In genomic region chr1:91490322-91490721, GRCm38 (mm10) we compare ENCODE assay signal across 19 mouse cellular contexts. TPM values are rescaled to one million over a fixed set of nuclear protein-coding genes. Genes with fewer than 3 reads are reported as not detected.
DNase-seq lines count a peak whose midpoint lies in the region; ATAC-seq and TF ChIP-seq lines count a peak whose summit lies in the region.
"Had no signal": no experiment of that assay in that cellular context is flagged by ENCODE, and none has a peak within 500 bp of the region (broad histone marks: within the 10 kb centered on the region; RNA-seq: fewer than 3 reads in every experiment).

No protein-coding gene starts in this region.

- H3K27ac ChIP-seq in kidney, embryonic 16.5 days (ENCODE audit: low read length): no peak overlapping the region
- peak overlapping the region; percentile 83 for H3K27ac ChIP-seq in embryonic fibroblast, embryonic 13.5 days (ENCODE audit: insufficient read depth, low read length)
- peak overlapping the region; percentile 42; the same call in 1 of the 2 replicates for H3K27ac ChIP-seq in liver, embryonic 16.5 days (ENCODE audit: low read length)
- no peak overlapping the region for H3K27ac ChIP-seq in midbrain, embryonic 16.5 days (ENCODE audit: low read length)
- H3K27ac ChIP-seq: hindbrain, embryonic 13.5 days; lung, embryonic 15.5 days; midbrain, embryonic 10.5 days had no signal

- H3K4me3 ChIP-seq in kidney, embryonic 16.5 days (ENCODE audit: low read length): no peak overlapping the region
- H3K4me3 ChIP-seq in embryonic fibroblast, embryonic 13.5 days (ENCODE audit: insufficient read depth, low read length): no peak overlapping the region
- no peak overlapping the region for H3K4me3 ChIP-seq in liver, embryonic 16.5 days (ENCODE audit: low read depth, low read length)
- H3K4me3 ChIP-seq in midbrain, embryonic 16.5 days (ENCODE audit: low read depth, low read length): no peak overlapping the region
- H3K4me3 ChIP-seq: hindbrain, embryonic 13.5 days; lung, embryonic 15.5 days; midbrain, embryonic 10.5 days had no signal

- no peak for ATAC-seq in kidney, embryonic 16.5 days (ENCODE audit: low FRiP score, low TSS enrichment)
- ATAC-seq in liver, embryonic 16.5 days (ENCODE audit: low read depth): no peak
- no peak for ATAC-seq in midbrain, embryonic 16.5 days
- no peak for ATAC-seq in granulocyte monocyte progenitor cell, adult 5-6 weeks (replicated peaks; ENCODE audit: poor library complexity, severe bottlenecking)
- ATAC-seq: forebrain, embryonic 16.5 days; intestine, postnatal 0 days had no signal

- no peak for TF ChIP-seq CTCF in embryonic fibroblast, embryonic 13.5 days (IDR thresholded peaks at IDR 0.05; ENCODE audit: borderline replicate concordance, insufficient read depth, low read length)

- WGBS in kidney, embryonic 16.5 days: 65% methylated on average over 1 of the region's 1 CpGs
- WGBS in liver, embryonic 16.5 days (ENCODE audit: insufficient replicate concordance): 38% methylated on average over 1 of the region's 1 CpGs
- WGBS in midbrain, embryonic 16.5 days: 88% methylated on average over 1 of the region's 1 CpGs

- DNase-seq in kidney, adult 18-20 months: peak; percentile 34
- DNase-seq in 3134 (ENCODE audit: extremely low read depth, insufficient read length, low spot score): peak; percentile 77
- no peak for DNase-seq in heart, postnatal 14 days
- DNase-seq: cerebellum, adult 9-11 months; embryo, embryonic 11 days; gastrocnemius, postnatal 10 days; retina, postnatal 1 day; thymus, postnatal 36 days had no signal

- no peaks in the 10 kb centered on the region for H3K9me3 ChIP-seq in kidney, embryonic 16.5 days (ENCODE audit: low read length)
- no peaks in the 10 kb centered on the region for H3K9me3 ChIP-seq in liver, embryonic 16.5 days (replicated peaks; ENCODE audit: control insufficient read depth, low read length)
- H3K9me3 ChIP-seq in midbrain, embryonic 16.5 days (replicated peaks; ENCODE audit: control insufficient read depth, low read length, poor library complexity, severe bottlenecking): no peaks in the 10 kb centered on the region
- H3K9me3 ChIP-seq: G1E; hindbrain, embryonic 13.5 days; lung, embryonic 15.5 days; midbrain, embryonic 10.5 days had no signal

- peaks cover 8% of the 10 kb centered on the region for H3K4me1 ChIP-seq in kidney, embryonic 16.5 days (ENCODE audit: insufficient read depth, low read length)
- H3K4me1 ChIP-seq in embryonic fibroblast, embryonic 13.5 days (ENCODE audit: control insufficient read depth, insufficient read depth, low read length): peaks cover 12% of the 10 kb centered on the region
- H3K4me1 ChIP-seq in liver, embryonic 16.5 days (ENCODE audit: control insufficient read depth, low read depth, low read length): peaks cover 8% of the 10 kb centered on the region
- H3K4me1 ChIP-seq in midbrain, embryonic 16.5 days (ENCODE audit: control insufficient read depth, insufficient read depth, low read length): peaks cover 7% of the 10 kb centered on the region

- no peaks in the 10 kb centered on the region for H3K36me3 ChIP-seq in kidney, embryonic 16.5 days (ENCODE audit: insufficient read depth, low read length)
- no peaks in the 10 kb centered on the region for H3K36me3 ChIP-seq in liver, embryonic 16.5 days (ENCODE audit: control insufficient read depth, insufficient read depth)
- no peaks in the 10 kb centered on the region for H3K36me3 ChIP-seq in midbrain, embryonic 16.5 days (ENCODE audit: control insufficient read depth, insufficient read depth, low read length)
- H3K36me3 ChIP-seq: G1E; hindbrain, embryonic 13.5 days; lung, embryonic 15.5 days; midbrain, embryonic 10.5 days had no signal

- H3K27me3 ChIP-seq in kidney, embryonic 16.5 days (ENCODE audit: insufficient read depth, low read length): no peaks in the 10 kb centered on the region
- H3K27me3 ChIP-seq in liver, embryonic 16.5 days (ENCODE audit: control insufficient read depth, insufficient read depth, low read depth, low read length): no peaks in the 10 kb centered on the region; the same call in 1 of the 2 replicates
- no peaks in the 10 kb centered on the region for H3K27me3 ChIP-seq in midbrain, embryonic 16.5 days (ENCODE audit: control insufficient read depth, insufficient read depth, low read depth, low read length)
- H3K27me3 ChIP-seq: hindbrain, embryonic 13.5 days; lung, embryonic 15.5 days had no signal

- no peak for TF ChIP-seq POLR2A in embryonic fibroblast, embryonic 13.5 days (IDR thresholded peaks at IDR 0.05; ENCODE audit: low read depth, low read length)

- intact Hi-C loops in heart, postnatal 14 days (cut with DNase I): loop anchor here (2.0 kb wide), 1 partner anchor 64 kb away; no protein-coding TSS in a partner anchor

- no peak overlapping the region for H3K9ac ChIP-seq in kidney, embryonic 16.5 days (replicated peaks; ENCODE audit: low read length)
- H3K9ac ChIP-seq in liver, embryonic 16.5 days (ENCODE audit: low read depth, low read length): no peak overlapping the region
- H3K9ac ChIP-seq in midbrain, embryonic 16.5 days (ENCODE audit: low read depth, low read length): no peak overlapping the region
- H3K9ac ChIP-seq: hindbrain, embryonic 13.5 days; lung, embryonic 15.5 days had no signal

- H3K4me2 ChIP-seq in kidney, embryonic 16.5 days (replicated peaks; ENCODE audit: low read depth, low read length): no peak overlapping the region
- H3K4me2 ChIP-seq in liver, embryonic 16.5 days (ENCODE audit: low read depth, low read length): no peak overlapping the region
- H3K4me2 ChIP-seq in midbrain, embryonic 16.5 days (ENCODE audit: low read length): no peak overlapping the region
- H3K4me2 ChIP-seq: hindbrain, embryonic 13.5 days; lung, embryonic 15.5 days had no signal

RNA-seq across cellular contexts. Expression of gene Traf3ip1, which starts 4.1 kb away (rescaled TPM):
- polyA plus RNA-seq in kidney, embryonic 16.5 days (2015; fragmentation: Nextera tagmentation; extraction: Ambion mirVana): 10.7 and 11.3 TPM in 2 replicates
- 8.0 and 8.8 TPM in 2 replicates for polyA plus RNA-seq in embryonic fibroblast, embryonic 13.5 days (2011; ENCODE audit: insufficient read length, low read depth, missing spikeins)
- polyA plus RNA-seq in liver, embryonic 16.5 days (2015; fragmentation: Nextera tagmentation; extraction: Ambion mirVana): 1.5 and 2.0 TPM in 2 replicates
- polyA plus RNA-seq in midbrain, embryonic 16.5 days (2015; fragmentation: Nextera tagmentation; extraction: Ambion mirVana): 10.8 and 10.9 TPM in 2 replicates
- 5.2 and 7.0 TPM in 2 replicates for total RNA-seq in granulocyte monocyte progenitor cell, adult 5-6 weeks (2014; fragmentation: Nextera tagmentation)
- 4.6 and 5.6 TPM in 2 replicates for total RNA-seq in granulocyte monocyte progenitor cell, adult 5-6 weeks (2017)
- total RNA-seq in heart, postnatal 14 days (2021): 1 to 10 TPM; 4.6 to 5.9 TPM

RNA-seq across cellular contexts. Expression of gene Per2, which starts 31.2 kb away (rescaled TPM):
- 4.2 and 4.6 TPM in 2 replicates for polyA plus RNA-seq in kidney, embryonic 16.5 days (2015; fragmentation: Nextera tagmentation; extraction: Ambion mirVana)
- polyA plus RNA-seq in embryonic fibroblast, embryonic 13.5 days (2011; ENCODE audit: insufficient read length, low read depth, missing spikeins): 2.5 and 7.4 TPM in 2 replicates
- 3.6 and 4.1 TPM in 2 replicates for polyA plus RNA-seq in liver, embryonic 16.5 days (2015; fragmentation: Nextera tagmentation; extraction: Ambion mirVana)
- 4.5 and 5.1 TPM in 2 replicates for polyA plus RNA-seq in midbrain, embryonic 16.5 days (2015; fragmentation: Nextera tagmentation; extraction: Ambion mirVana)
- 4.3 and 7.8 TPM in 2 replicates for total RNA-seq in granulocyte monocyte progenitor cell, adult 5-6 weeks (2014; fragmentation: Nextera tagmentation)
- 3.2 and 8.7 TPM in 2 replicates for total RNA-seq in granulocyte monocyte progenitor cell, adult 5-6 weeks (2017)
- total RNA-seq in heart, postnatal 14 days (2021): 10 to 100 TPM; 12.3 to 18.9 TPM

RNA-seq across cellular contexts. Expression of gene Asb1, which starts 50.0 kb away (rescaled TPM):
- polyA plus RNA-seq in kidney, embryonic 16.5 days (2015; fragmentation: Nextera tagmentation; extraction: Ambion mirVana): 5.0 and 6.6 TPM in 2 replicates
- 8.2 and 9.8 TPM in 2 replicates for polyA plus RNA-seq in embryonic fibroblast, embryonic 13.5 days (2011; ENCODE audit: insufficient read length, low read depth, missing spikeins)
- polyA plus RNA-seq in liver, embryonic 16.5 days (2015; fragmentation: Nextera tagmentation; extraction: Ambion mirVana): 9.2 and 9.6 TPM in 2 replicates
- 10.0 and 11.0 TPM in 2 replicates for polyA plus RNA-seq in midbrain, embryonic 16.5 days (2015; fragmentation: Nextera tagmentation; extraction: Ambion mirVana)
- total RNA-seq in granulocyte monocyte progenitor cell, adult 5-6 weeks (2014; fragmentation: Nextera tagmentation): 4.2 and 8.1 TPM in 2 replicates
- 7.9 and 12.2 TPM in 2 replicates for total RNA-seq in granulocyte monocyte progenitor cell, adult 5-6 weeks (2017)
- 10 to 100 TPM; 19.8 to 20.3 TPM for total RNA-seq in heart, postnatal 14 days (2021)

Comparison
In these comparisons a context has a peak if more than half of its experiments do, and no peak if none do; other contexts are left out.
1. DNase-seq: peak in kidney, adult 18-20 months (single experiment) and 3134 (single experiment); none in heart, postnatal 14 days (0 of 2).
2. H3K27ac ChIP-seq: peak in embryonic fibroblast, embryonic 13.5 days (single experiment) and liver, embryonic 16.5 days (single experiment); none in kidney, embryonic 16.5 days (single experiment) and midbrain, embryonic 16.5 days (single experiment).